Mouse (Mus musculus): Measurements from ENCODE around the gene Usp43.

Gene Usp43

DNA sequence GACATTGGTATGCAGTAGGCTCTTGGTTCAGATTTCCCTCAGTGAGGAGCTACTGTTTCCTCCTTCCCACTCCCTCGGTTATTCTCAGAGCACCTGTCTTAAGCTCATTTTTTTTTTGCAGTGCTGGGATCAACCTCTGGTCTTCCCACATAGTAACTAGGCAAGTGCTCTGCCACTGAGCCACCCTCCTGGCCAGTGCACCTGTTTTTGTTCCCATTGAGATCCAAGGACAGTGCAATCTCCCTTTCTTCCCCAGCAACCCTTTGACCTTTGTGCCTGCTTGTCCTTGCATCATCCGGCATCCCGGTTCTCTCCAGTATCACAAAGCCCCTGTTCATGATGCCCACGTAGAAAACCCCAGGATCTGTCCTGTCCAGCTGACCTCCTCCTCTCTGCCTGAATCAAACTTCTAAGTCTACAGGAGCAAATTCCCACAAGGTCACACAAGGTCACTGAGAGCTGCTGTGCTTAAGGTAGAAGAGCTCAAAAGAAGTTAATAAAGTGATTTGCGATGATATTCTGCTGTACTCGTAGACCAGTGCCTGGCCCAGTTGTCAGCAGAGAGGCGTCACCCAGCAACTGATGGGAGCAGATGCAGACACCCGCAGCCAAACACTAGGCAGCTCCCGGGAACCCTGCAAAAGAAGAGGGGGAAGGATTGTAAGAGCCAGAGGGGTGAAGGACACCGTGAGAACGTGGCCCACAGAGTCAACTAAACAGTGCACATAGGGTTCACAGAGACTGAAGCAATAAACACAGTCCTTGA lies 114.9 kb downstream of the Usp43 start:
- no peak for DNase-seq

DNA sequence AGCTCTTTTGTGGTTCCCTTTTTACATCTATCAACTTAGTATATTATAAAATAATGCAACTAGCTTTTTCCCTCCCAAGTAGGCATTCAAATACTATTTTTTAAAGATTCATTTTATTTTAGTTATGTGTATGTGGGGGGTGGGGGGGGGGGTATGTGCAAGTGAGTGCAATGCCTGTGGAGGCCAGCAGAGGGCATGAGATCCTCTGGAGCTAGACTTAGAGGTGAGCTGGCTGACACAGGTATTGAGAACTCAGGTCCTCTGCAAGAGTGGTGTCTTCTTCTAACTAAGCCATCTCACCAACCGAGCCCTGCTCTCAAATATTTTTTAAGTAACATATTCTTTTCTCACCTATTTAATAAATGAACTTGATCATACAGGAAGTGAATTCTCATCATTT lies 116.4 kb downstream of the Usp43 start:
- peak; percentile 8 for DNase-seq

Measured in thymus, postnatal 14 days (tissue).